Mouse (Mus musculus) heart, postnatal 0 days (tissue): ENCODE results near the gene AI837181.

ENCODE experiments used
- CTCF ChIP-seq: IDR thresholded peaks from 2 replicates; pipeline ENCODE4 v1.5.1; 2016; ENCODE audit warnings: antibody characterized with exemption, control low read depth, low read depth
- EP300 ChIP-seq: IDR thresholded peaks from 2 replicates; pipeline ENCODE4 v1.6.1; 2016; ENCODE audit warnings: antibody characterized with exemption, low read depth

GRCm38 (mm10) chr19:5421784-5422183, 3.2 kb upstream of the AI837181 start:
- TF ChIP-seq CTCF (no peak), EP300 (no peak)
